Mouse (Mus musculus) limb, embryonic 14.5 days (tissue): ENCODE data around the gene Bbip1. TPM values are rescaled to one million over a fixed set of nuclear protein-coding genes. Genes with fewer than 3 reads are reported as not detected.
"Not testable (repeated sequence)": the region's sequence is repeated elsewhere in the genome, so short reads cannot be mapped to it uniquely, and the experiment has no call there.

ENCODE experiments used
- ATAC-seq: fragments of 200-750 bp; cut with Nextera tagmentation; 2 replicates; pipeline ENCODE4 v1.8.0; 2017; ENCODE audit warnings: low read depth, moderate number of reproducible peaks, moderate TSS enrichment; ENCODE audit not compliant: low FRiP score
- DNase-seq: peaks from one replicate; pipeline ENCODE4 v3.0.0-alpha.2; 2015; ENCODE audit warnings: low spot score
- H3K27ac ChIP-seq: fragments of 300-500 bp; sonication (generic); replicated peaks from 2 replicates; pipeline ENCODE4 v1.5.1; 2014; ENCODE audit warnings: low read depth, mild to moderate bottlenecking, low read length, moderate library complexity, mixed read lengths
- H3K27me3 ChIP-seq: fragments of 300-500 bp; sonication (generic); 2 replicates; pipeline ENCODE4 v1.6.1; 2014; ENCODE audit warnings: low read length, mixed read lengths; ENCODE audit not compliant: control insufficient read depth, insufficient read depth
- H3K36me3 ChIP-seq: fragments of 300-500 bp; sonication (generic); 2 replicates; pipeline ENCODE4 v1.6.1; 2014; ENCODE audit warnings: mild to moderate bottlenecking, low read length, moderate library complexity, mixed read lengths; ENCODE audit not compliant: control insufficient read depth, insufficient read depth
- H3K4me1 ChIP-seq: fragments of 300-500 bp; sonication (generic); 2 replicates; pipeline ENCODE4 v1.6.1; 2014; ENCODE audit warnings: antibody characterized with exemption, low read length, mixed read lengths; ENCODE audit not compliant: control insufficient read depth, insufficient read depth
- H3K4me2 ChIP-seq: fragments of 300-500 bp; sonication (generic); replicated peaks from 2 replicates; pipeline ENCODE4 v1.6.1; 2014; ENCODE audit warnings: low read depth, mild to moderate bottlenecking, low read length, moderate library complexity; ENCODE audit not compliant: severe bottlenecking
- H3K4me3 ChIP-seq: fragments of 300-500 bp; sonication (generic); replicated peaks from 2 replicates; pipeline ENCODE4 v1.5.1; 2014; ENCODE audit warnings: low read length
- H3K9ac ChIP-seq: fragments of 300-500 bp; sonication (generic); 2 replicates; pipeline ENCODE4 v1.6.1; 2014; ENCODE audit warnings: mild to moderate bottlenecking, low read depth, low read length, moderate library complexity; ENCODE audit not compliant: severe bottlenecking
- H3K9me3 ChIP-seq: fragments of 300-500 bp; sonication (generic); 2 replicates; pipeline ENCODE4 v1.6.1; 2016; ENCODE audit warnings: low read length; ENCODE audit not compliant: control insufficient read depth
- POLR2A ChIP-seq: fragments of 200-500 bp; IDR thresholded peaks from 2 replicates; pipeline ENCODE4 v1.8.0; 2012; ENCODE audit warnings: inconsistent platforms, mild to moderate bottlenecking, moderate library complexity, borderline replicate concordance; ENCODE audit not compliant: insufficient read depth, insufficient read length; ENCODE audit errors: extremely low read depth
- WGBS: fragments of 180-500 bp; shearing (Covaris S2); extraction: QIAGEN DNeasy Blood & Tissue Kit; methylation state at CpG from one replicate; pipeline ENCODE4 v1.1.7; 2014; 5-methylcytosine and 5-hydroxymethylcytosine counted together
- polyA plus RNA-seq, 2 experiments: library from polyadenylated mRNA; depleted of rRNA in 1 of 2; stranded (reverse) in 1 of 2; unstranded in 1 of 2; fragments of >200 nt; fragmentation: Nextera tagmentation in 1 of 2; extraction: Ambion mirVana in 1 of 2; gene quantifications; 2 replicates each; pipeline versions ENCODE4 v1.2.1 to v1.2.3; 2012 to 2014

Bbip1 gene
- polyA plus RNA-seq, 2 experiments, result 57.2 to 78.8 TPM

DNA sequence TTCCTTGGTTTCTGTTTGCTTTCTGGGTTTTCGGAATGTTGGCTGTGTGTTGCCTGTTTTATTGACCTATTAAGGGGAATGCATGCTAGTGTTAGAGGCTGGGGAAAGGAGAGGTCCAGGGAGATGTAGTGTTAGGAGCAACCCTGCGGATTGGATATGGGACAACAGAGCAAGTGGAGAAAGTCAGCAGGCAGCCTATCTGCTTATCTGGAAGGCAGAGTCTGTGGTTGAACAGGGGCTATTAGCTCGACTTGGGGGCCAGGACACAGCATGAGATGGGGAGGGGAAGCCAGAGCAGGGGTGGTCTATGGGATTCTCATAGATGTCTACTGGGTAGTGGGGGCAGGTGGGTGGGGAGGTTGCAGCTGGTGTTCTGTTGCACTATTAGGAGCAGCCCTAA, 37.6 kb upstream of the Bbip1 start:
- H3K4me2 ChIP-seq, result no peak overlapping the region
- DNase-seq (no peak), ATAC-seq (no peak)
- no peak for TF ChIP-seq POLR2A
- no peaks in the 10 kb centered on the region for H3K27me3 ChIP-seq
- peaks cover 8% of the 10 kb centered on the region; the same call in 1 of the 2 replicates for H3K9me3 ChIP-seq
- H3K36me3 ChIP-seq, result peaks cover 1% of the 10 kb centered on the region; the same call in 1 of the 2 replicates
- H3K4me1 ChIP-seq, result peaks cover 7% of the 10 kb centered on the region
- H3K9ac ChIP-seq, result no peak overlapping the region
- WGBS, result 37% methylated on average over 3 of the region's 3 CpGs
- H3K4me3 ChIP-seq, result no peak overlapping the region
- H3K27ac ChIP-seq, result no peak overlapping the region

DNA sequence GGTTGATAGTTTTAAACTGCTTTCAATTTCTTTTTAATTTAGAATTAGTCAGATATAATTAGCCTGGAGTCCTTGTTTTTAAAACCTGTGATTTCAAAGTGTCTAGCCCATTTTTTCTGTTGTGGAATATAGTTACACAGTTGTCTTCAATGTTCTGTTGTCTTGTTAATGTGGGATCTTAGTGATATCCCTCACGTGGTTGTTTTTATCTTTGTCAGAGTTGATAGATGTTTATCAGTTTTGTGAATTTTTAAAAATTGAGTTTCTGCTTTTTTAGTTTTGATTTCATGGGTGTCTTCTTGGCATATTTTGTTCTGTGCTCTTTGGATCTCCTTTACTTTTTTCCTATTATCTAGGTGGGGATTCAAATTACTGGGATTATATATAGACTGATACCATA, 29.2 kb upstream of the Bbip1 start:
- Histone ChIP-seq H3K9ac (no peak overlapping the region), H3K27ac (no peak overlapping the region), H3K36me3 (peaks cover 3% of the 10 kb centered on the region; the same call in 1 of the 2 replicates), H3K27me3 (no peaks in the 10 kb centered on the region), H3K4me2 (no peak overlapping the region), H3K9me3 (peaks cover 13% of the 10 kb centered on the region; the same call in 1 of the 2 replicates), H3K4me3 (no peak overlapping the region), H3K4me1 (no peaks in the 10 kb centered on the region)
- ATAC-seq (no peak), DNase-seq (no peak)
- TF ChIP-seq POLR2A, result no peak
- 83% methylated on average over 1 of the region's 1 CpGs for WGBS

DNA sequence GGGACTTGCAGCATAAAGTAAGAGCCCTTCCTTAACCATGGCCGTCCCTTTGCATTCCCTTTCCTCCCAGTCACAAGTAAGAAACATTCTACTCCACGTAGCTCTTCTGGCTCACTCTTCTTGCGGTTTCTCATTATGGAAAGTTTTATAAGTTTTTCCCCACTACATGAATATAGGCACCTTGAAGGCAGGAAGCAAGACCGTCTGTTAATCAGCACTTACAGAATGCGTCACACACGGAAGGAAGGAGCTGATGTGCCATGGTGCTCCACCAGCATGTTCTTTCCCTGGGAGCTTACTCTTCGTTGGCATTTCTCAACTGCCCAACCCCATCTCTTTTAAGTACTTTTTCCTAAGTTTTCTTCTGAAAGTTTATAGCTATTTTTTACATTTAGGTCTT, 27.5 kb upstream of the Bbip1 start:
- no peak overlapping the region for H3K9ac ChIP-seq
- ATAC-seq (no peak), DNase-seq (no peak)
- H3K4me3 ChIP-seq, result no peak overlapping the region
- peaks cover under 1% of the 10 kb centered on the region; the same call in 1 of the 2 replicates for H3K36me3 ChIP-seq
- H3K9me3 ChIP-seq, result 0 out of 2 replicates have a peak, but pooled peaks cover 5% of the 10 kb centered on the region
- no peaks in the 10 kb centered on the region for H3K4me1 ChIP-seq
- 61% methylated on average over 7 of the region's 7 CpGs for WGBS
- H3K4me2 ChIP-seq, result no peak overlapping the region
- H3K27ac ChIP-seq, result no peak overlapping the region
- no peaks in the 10 kb centered on the region for H3K27me3 ChIP-seq
- no peak for TF ChIP-seq POLR2A

DNA sequence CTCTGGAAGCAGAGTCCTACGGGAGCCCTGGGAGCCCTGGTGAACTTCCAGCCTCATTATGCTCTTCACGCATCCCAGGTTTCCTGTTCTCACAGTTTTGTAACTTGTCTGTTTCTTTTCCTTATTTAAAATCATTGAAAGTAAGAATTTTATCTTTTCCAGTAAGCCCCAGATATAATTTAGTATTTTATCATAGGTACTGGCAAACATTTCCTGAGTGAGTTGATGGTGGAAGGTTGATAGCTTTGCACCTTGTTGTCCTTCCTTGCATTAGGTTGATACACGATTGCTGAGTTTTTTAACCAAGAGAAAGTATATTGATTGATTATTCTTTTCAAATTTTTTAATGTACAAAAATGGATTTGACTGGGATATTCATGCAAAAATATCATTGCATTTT, 24.8 kb upstream of the Bbip1 start:
- Histone ChIP-seq H3K4me1 (no peaks in the 10 kb centered on the region), H3K36me3 (no peaks in the 10 kb centered on the region), H3K9ac (no peak overlapping the region), H3K9me3 (no peaks in the 10 kb centered on the region), H3K27me3 (no peaks in the 10 kb centered on the region), H3K27ac (no peak overlapping the region), H3K4me3 (no peak overlapping the region), H3K4me2 (no peak overlapping the region)
- no peak for TF ChIP-seq POLR2A
- ATAC-seq, result no peak
- 87% methylated on average over 3 of the region's 3 CpGs for whole genome bisulfite sequencing
- no peak for DNase-seq

DNA sequence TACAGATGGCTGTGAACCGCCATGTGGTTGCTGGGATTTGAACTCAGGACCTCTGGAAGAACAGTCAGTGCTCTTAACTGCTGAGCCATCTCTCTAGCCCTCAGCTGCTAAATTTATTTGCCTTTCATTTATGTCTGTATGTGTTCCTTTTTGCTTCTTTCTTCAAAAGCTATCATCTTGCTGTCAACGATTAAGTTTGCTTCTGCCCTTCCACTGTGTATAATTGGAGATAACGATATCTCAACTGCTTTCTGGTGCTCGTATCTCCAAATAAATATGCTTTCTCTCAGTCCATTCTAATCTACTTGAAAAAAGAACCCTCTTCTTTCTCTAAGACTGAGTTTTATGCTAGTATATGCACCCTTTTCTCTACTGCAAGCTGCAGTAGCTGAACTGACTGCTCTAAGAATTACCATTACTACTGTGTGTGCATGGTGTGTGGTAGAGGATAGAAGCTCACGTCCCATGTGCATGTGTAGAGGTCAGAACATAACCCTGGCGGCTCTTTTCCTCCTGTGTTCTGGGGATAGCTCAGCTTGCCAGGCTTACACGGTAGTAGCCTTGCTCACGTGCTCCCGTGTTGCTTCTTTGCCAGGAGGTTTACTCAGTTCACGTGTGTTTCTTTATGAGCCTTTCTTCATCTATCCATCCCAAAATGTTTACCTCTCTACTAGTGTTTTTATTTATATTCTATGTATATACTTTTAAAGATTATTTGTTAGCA, 20.6 kb upstream of the Bbip1 start:
- 90% methylated on average over 10 of the region's 10 CpGs for WGBS

DNA sequence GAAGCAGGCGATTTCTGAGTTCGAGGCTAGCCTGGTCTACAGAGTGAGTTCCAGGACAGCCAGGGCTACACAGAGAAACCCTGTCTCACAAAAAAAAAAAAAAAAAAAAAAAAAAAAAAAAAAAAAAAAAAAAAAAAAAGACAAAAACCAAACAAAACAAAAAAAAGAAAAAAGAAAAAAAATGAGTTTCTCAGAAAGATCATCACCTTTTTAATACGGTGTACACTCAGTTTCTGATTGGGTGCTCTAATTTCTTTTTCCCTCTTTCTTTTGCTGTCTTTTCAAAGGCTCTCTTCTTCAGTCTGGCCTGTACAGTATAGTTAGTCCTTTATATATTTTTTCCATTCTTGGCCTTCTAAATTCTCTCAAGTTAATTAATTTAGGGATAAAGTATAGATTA, 19.9 kb upstream of the Bbip1 start:
- not testable (repeated sequence) for H3K27ac ChIP-seq, H3K27me3 ChIP-seq, ATAC-seq, H3K4me3 ChIP-seq, DNase-seq, H3K4me2 ChIP-seq, H3K9me3 ChIP-seq, H3K36me3 ChIP-seq, H3K4me1 ChIP-seq, H3K9ac ChIP-seq
- WGBS, result 93% methylated on average over 3 of the region's 3 CpGs

More for the DNA sequence above, 20.6 kb upstream of the Bbip1 start:
- DNase-seq (no peak), ATAC-seq (no peak)
- Histone ChIP-seq H3K9me3 (no peaks in the 10 kb centered on the region), H3K27me3 (no peaks in the 10 kb centered on the region), H3K27ac (no peak overlapping the region), H3K36me3 (no peaks in the 10 kb centered on the region), H3K4me2 (no peak overlapping the region), H3K9ac (no peak overlapping the region), H3K4me1 (no peaks in the 10 kb centered on the region), H3K4me3 (no peak overlapping the region)
- TF ChIP-seq POLR2A, result no peak
